Mouse (Mus musculus) liver, embryonic 16.5 days (tissue): ENCODE data around the gene Xpo6. TPM values are rescaled to one million over a fixed set of nuclear protein-coding genes. Genes with fewer than 3 reads are reported as not detected.

ENCODE experiments used
- ATAC-seq: fragments of 200-750 bp; cut with Nextera tagmentation; 2 replicates; pipeline ENCODE4 v1.8.0; 2017; ENCODE audit warnings: low read depth, mild to moderate bottlenecking, moderate number of reproducible peaks, moderate library complexity
- H3K27ac ChIP-seq: fragments of 300-500 bp; sonication (generic); 2 replicates; pipeline ENCODE4 v1.5.1; 2014; ENCODE audit warnings: mild to moderate bottlenecking, low read length
- H3K27me3 ChIP-seq: fragments of 300-500 bp; sonication (generic); 2 replicates; pipeline ENCODE4 v1.6.1; 2014; ENCODE audit warnings: low read depth, low read length, mixed read lengths; ENCODE audit not compliant: control insufficient read depth, insufficient read depth
- H3K36me3 ChIP-seq: fragments of 300-500 bp; sonication (generic); 2 replicates; pipeline ENCODE4 v1.6.1; 2014; ENCODE audit warnings: mild to moderate bottlenecking; ENCODE audit not compliant: control insufficient read depth, insufficient read depth
- H3K4me1 ChIP-seq: fragments of 300-500 bp; sonication (generic); 2 replicates; pipeline ENCODE4 v1.6.1; 2014; ENCODE audit warnings: low read depth, low read length, mixed read lengths; ENCODE audit not compliant: control insufficient read depth
- H3K4me2 ChIP-seq: fragments of 300-500 bp; sonication (generic); 2 replicates; pipeline ENCODE4 v1.6.1; 2014; ENCODE audit warnings: low read depth, low read length, mixed read lengths
- H3K4me3 ChIP-seq: fragments of 300-500 bp; sonication (generic); 2 replicates; pipeline ENCODE4 v1.5.1; 2014; ENCODE audit warnings: low read depth, mild to moderate bottlenecking, low read length
- H3K9ac ChIP-seq: fragments of 300-500 bp; sonication (generic); 2 replicates; pipeline ENCODE4 v1.6.1; 2014; ENCODE audit warnings: low read depth, low read length
- H3K9me3 ChIP-seq: fragments of 300-500 bp; sonication (generic); replicated peaks from 2 replicates; pipeline ENCODE4 v1.6.1; 2016; ENCODE audit warnings: low read length; ENCODE audit not compliant: control insufficient read depth
- WGBS: fragments of 180-500 bp; shearing (Covaris S2); extraction: QIAGEN DNeasy Blood & Tissue Kit; methylation state at CpG from one replicate; pipeline ENCODE4 v1.1.7; 2014; ENCODE audit not compliant: insufficient replicate concordance; 5-methylcytosine and 5-hydroxymethylcytosine counted together
- polyA plus RNA-seq: library from polyadenylated mRNA; unstranded; fragments of >200 nt; fragmentation: Nextera tagmentation; extraction: Ambion mirVana; gene quantifications from 2 replicates; pipeline ENCODE4 v1.2.1, GENCODE M21; 2015

The Xpo6 gene
- polyA plus RNA-seq, 1 experiment from 2014 or later = 17.7 TPM

- H3K4me3 ChIP-seq = no peak overlapping the region
- H3K9ac ChIP-seq = no peak overlapping the region
- peak; percentile 83 for ATAC-seq
- peaks cover 2% of the 10 kb centered on the region for H3K4me1 ChIP-seq
- no peak overlapping the region for H3K4me2 ChIP-seq
- no peak overlapping the region for H3K27ac ChIP-seq
- no peaks in the 10 kb centered on the region for H3K27me3 ChIP-seq
- peaks cover 8% of the 10 kb centered on the region for H3K36me3 ChIP-seq
- WGBS = 70% methylated on average over 3 of the region's 3 CpGs
- H3K9me3 ChIP-seq = no peaks in the 10 kb centered on the region
Observed at GRCm38 (mm10) chr7:126158238-126158637, 42.1 kb downstream of the Xpo6 start.

DNA sequence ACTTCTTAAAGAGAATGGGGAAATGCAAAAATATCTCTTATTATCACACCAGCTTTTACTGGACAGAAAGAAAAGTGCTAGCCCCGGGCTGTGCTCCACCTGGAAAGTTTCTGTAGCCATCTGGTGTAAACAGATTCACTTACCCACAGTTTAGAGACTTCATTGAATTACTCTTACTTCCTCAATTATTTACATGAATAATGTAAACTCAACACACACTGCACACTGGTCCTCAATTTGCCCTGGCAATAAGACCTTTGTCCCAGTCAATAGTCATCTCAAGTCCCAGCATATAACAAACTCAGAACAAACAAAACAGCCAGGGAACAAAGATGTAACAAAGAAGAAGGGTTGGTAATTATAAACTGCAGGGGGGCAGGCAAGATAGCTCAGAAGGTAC lies 44.6 kb downstream of the Xpo6 start:
- Histone ChIP-seq H3K4me2 (no peak overlapping the region), H3K27ac (no peak overlapping the region), H3K9me3 (no peaks in the 10 kb centered on the region), H3K9ac (no peak overlapping the region), H3K36me3 (peaks cover 21% of the 10 kb centered on the region), H3K4me3 (no peak overlapping the region), H3K27me3 (no peaks in the 10 kb centered on the region), H3K4me1 (peaks cover 2% of the 10 kb centered on the region)
- WGBS = 53% methylated on average over 1 of the region's 1 CpGs
- peak; percentile 55; the same call in 1 of the 2 replicates for ATAC-seq

- H3K36me3 ChIP-seq = peaks cover 16% of the 10 kb centered on the region
- 71% methylated on average over 5 of the region's 5 CpGs for WGBS
- no peak for ATAC-seq
Observed at GRCm38 (mm10) chr7:126154731-126155130, 45.6 kb downstream of the Xpo6 start.

GRCm38 (mm10) chr7:126152324-126152723 lies 48.0 kb downstream of the Xpo6 start:
- Histone ChIP-seq H3K9ac (no peak overlapping the region), H3K27ac (no peak overlapping the region), H3K4me3 (no peak overlapping the region), H3K36me3 (peaks cover 19% of the 10 kb centered on the region), H3K9me3 (no peaks in the 10 kb centered on the region), H3K4me2 (no peak overlapping the region), H3K27me3 (no peaks in the 10 kb centered on the region), H3K4me1 (peaks cover 2% of the 10 kb centered on the region; the same call in 1 of the 2 replicates)
- WGBS = 76% methylated on average over 4 of the region's 4 CpGs
- no peak for ATAC-seq

More at GRCm38 (mm10) chr7:126154731-126155130, 45.6 kb downstream of the Xpo6 start:
- H3K4me3 ChIP-seq = no peak overlapping the region
- H3K27me3 ChIP-seq = no peaks in the 10 kb centered on the region
- H3K27ac ChIP-seq = no peak overlapping the region
- H3K4me2 ChIP-seq = no peak overlapping the region
- H3K9ac ChIP-seq = no peak overlapping the region
- peaks cover 2% of the 10 kb centered on the region for H3K4me1 ChIP-seq
- H3K9me3 ChIP-seq = no peaks in the 10 kb centered on the region

DNA sequence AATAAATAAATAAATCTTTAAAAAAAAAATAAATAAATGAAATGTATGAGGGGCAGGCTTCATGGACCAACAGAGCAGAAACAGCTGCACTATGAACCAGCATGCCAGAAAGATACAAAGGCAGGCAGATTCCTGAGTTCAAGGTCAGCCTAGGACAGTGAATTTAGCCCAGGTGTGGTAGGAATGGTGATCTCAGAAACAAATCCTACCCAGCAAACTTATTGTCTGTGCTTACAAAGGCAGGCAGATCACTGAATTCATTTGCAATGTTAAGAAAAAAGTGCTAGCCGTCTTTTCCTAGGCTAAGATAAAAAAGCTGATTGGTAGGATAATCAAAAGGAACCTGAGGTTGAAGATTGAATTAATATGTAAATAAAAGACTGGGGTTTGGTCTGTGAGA lies 54.1 kb downstream of the Xpo6 start:
- no peaks in the 10 kb centered on the region for H3K27me3 ChIP-seq
- H3K9ac ChIP-seq = no peak overlapping the region
- WGBS = 66% methylated on average over 1 of the region's 1 CpGs
- H3K27ac ChIP-seq = no peak overlapping the region
- no peak for ATAC-seq
- H3K9me3 ChIP-seq = no peaks in the 10 kb centered on the region
- no peak overlapping the region for H3K4me2 ChIP-seq
- H3K36me3 ChIP-seq = peaks cover 3% of the 10 kb centered on the region
- no peak overlapping the region for H3K4me3 ChIP-seq
- no peaks in the 10 kb centered on the region for H3K4me1 ChIP-seq

DNA sequence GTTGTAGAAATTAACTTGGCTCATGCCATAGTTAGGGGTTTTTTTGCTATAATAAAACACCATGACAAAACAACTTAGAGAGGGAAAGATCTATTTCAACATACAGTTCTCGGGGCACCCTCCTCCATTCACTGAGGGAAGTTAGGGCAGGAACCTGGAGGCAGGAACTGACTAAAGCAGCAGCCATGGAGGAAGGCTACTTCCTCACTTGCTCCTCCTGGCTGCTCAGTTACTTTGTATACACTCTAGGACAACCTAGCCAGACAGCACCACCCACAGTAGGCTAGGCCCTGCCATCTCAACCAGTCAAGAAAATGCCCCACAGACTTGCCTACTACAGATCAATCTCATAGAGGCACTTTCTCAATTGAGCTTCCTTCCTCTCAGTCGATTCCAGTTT lies 55.9 kb downstream of the Xpo6 start:
- H3K36me3 ChIP-seq = peaks cover 3% of the 10 kb centered on the region
- H3K4me3 ChIP-seq = no peak overlapping the region
- no peaks in the 10 kb centered on the region for H3K4me1 ChIP-seq
- H3K27me3 ChIP-seq = no peaks in the 10 kb centered on the region
- H3K27ac ChIP-seq = no peak overlapping the region
- 0 out of 2 replicates have a peak, but pooled peaks have one; percentile 35 for ATAC-seq
- H3K9me3 ChIP-seq = no peaks in the 10 kb centered on the region
- no peak overlapping the region for H3K4me2 ChIP-seq
- H3K9ac ChIP-seq = no peak overlapping the region
- WGBS = 63% methylated on average over 2 of the region's 2 CpGs

DNA sequence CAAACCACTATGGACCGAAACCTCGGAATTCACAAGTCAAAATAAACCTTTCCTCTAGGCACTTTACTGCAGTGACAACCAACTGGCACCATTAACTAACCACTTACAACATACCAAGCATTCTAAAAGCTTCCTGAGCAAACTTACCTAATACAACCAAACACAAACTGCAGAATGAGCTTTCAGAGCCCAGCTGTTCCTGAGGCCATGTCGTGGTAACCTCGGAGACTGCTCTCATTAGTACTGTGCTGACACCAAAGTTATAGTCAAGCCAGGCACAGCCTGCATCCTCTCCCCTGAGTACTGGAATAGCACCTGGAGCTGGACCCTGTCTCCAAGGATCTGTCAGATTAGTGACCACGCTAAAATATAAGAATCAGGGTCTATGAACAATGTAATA lies 62.5 kb downstream of the Xpo6 start:
- Histone ChIP-seq H3K27ac (no peak overlapping the region), H3K27me3 (no peaks in the 10 kb centered on the region), H3K4me2 (no peak overlapping the region), H3K36me3 (0 out of 2 replicates have a peak, but pooled peaks cover 3% of the 10 kb centered on the region), H3K9ac (no peak overlapping the region), H3K9me3 (no peaks in the 10 kb centered on the region), H3K4me3 (no peak overlapping the region), H3K4me1 (no peaks in the 10 kb centered on the region; the same call in 1 of the 2 replicates)
- no peak for ATAC-seq
- WGBS = 77% methylated on average over 5 of the region's 5 CpGs

DNA sequence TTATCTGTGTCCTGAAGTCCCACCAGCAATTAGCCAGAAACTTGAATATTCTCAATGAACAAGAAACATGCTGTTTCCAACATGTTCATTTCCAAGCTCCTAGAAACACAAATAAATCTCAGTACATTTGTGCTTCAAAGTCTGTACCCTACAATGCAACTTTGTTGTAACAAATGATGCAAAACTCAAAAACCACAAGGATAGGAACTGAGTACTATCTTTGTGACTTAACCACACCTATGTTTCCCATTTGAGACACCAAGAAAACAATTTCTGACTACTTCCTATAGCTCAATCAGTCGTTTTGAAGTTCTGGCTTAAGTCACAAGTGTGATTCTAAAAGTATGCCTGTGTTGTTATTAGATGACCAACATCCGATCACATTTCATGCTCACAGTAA lies 64.9 kb downstream of the Xpo6 start:
- no peak overlapping the region for H3K9ac ChIP-seq
- 53% methylated on average over 2 of the region's 2 CpGs for WGBS
- no peak for ATAC-seq
- peaks cover 3% of the 10 kb centered on the region; the same call in 1 of the 2 replicates for H3K36me3 ChIP-seq
- H3K27ac ChIP-seq = no peak overlapping the region
- H3K9me3 ChIP-seq = no peaks in the 10 kb centered on the region
- H3K4me1 ChIP-seq = no peaks in the 10 kb centered on the region; the same call in 1 of the 2 replicates
- no peaks in the 10 kb centered on the region for H3K27me3 ChIP-seq
- no peak overlapping the region for H3K4me3 ChIP-seq
- no peak overlapping the region for H3K4me2 ChIP-seq

- ATAC-seq = peak; percentile 30; the same call in 1 of the 2 replicates
- H3K27ac ChIP-seq = no peak overlapping the region
- WGBS = 65% methylated on average over 4 of the region's 4 CpGs
Observed at GRCm38 (mm10) chr7:126134634-126135321, 65.5 kb downstream of the Xpo6 start.

More at GRCm38 (mm10) chr7:126134634-126135321, 65.5 kb downstream of the Xpo6 start:
- Histone ChIP-seq H3K4me3 (no peak overlapping the region), H3K9ac (no peak overlapping the region), H3K36me3 (peaks cover 3% of the 10 kb centered on the region), H3K27me3 (no peaks in the 10 kb centered on the region), H3K4me1 (no peaks in the 10 kb centered on the region; the same call in 1 of the 2 replicates), H3K9me3 (no peaks in the 10 kb centered on the region), H3K4me2 (no peak overlapping the region)
